Mouse (Mus musculus) C2C12 (cell line): ENCODE results near the gene Stac.

Experiments
- CTCF ChIP-seq: IDR thresholded peaks from one replicate; pipeline ENCODE4 v1.5.1; 2011; ENCODE audit not compliant: control insufficient read depth, insufficient read depth, insufficient read length
- MAX ChIP-seq: IDR thresholded peaks from one replicate; pipeline ENCODE4 v1.6.1; 2011; ENCODE audit warnings: mild to moderate bottlenecking, control low read depth

DNA sequence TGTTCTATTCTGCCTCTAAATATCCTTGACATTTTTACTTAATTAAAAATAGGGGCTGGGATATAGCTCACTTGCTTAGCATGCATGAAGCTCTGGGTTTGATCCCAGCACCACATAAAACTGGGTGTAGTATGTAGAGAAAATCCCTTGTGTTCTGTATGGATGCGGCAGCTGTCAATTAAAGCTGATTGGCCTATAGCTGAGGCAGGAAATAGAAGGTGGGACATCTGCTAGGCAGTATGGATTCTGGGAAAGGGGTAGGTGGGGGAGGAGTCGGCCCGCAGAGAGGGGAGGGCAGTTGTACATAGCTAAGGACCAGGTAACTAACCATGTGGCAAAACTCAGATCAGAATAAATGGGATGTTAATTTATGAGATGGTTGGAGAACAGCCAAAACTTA lies 166.3 kb downstream of the Stac start:
- no peak for TF ChIP-seq CTCF
- TF ChIP-seq MAX = no peak
